Mouse (Mus musculus) kidney, adult 9 months (tissue): ENCODE measurements around the gene Gnb4.

ENCODE experiments used
- DNase-seq: peaks from one replicate; pipeline ENCODE4 v3.0.0; 2022

The Gnb4 gene

DNA sequence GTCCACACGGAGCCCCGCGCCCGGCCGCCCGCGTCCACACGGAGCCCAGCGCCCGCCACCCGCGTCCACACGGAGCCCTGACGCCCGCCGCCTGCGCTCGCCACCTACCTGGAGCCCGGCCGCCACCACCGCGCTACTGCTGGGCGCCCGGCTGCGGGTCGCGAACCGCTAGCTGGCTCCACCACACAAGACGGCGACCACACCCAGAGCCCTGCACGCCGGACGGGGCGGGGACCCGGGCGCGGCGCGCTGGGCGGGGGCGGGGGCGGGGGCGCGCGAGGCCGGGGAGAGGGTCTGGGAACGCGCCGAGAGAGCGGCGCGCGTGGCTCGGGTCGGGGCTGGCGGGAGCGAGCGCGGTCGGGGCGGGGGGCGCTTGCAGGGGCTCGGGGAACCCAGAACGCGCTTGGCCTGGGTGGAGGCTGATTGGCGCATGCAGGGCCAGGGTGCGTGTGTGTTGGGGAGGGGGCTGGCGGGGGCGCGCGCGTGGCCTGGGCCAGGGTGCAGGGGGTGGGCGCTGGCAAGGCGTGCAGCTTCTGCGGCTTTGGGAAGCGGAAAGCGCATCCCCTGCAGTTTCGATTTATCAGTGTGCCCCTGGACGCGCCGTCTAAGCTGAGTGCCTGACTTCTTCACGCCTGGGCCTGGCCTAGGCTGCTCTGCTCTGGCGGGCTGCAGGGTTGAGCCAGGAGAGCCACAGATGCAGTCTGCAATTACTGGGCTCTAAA is at the start of gene Gnb4:
TSS of gene Gnb4 (minus strand) at position 255 of the 722 bp plus-strand sequence.
- peak; percentile 21 for DNase-seq

DNA sequence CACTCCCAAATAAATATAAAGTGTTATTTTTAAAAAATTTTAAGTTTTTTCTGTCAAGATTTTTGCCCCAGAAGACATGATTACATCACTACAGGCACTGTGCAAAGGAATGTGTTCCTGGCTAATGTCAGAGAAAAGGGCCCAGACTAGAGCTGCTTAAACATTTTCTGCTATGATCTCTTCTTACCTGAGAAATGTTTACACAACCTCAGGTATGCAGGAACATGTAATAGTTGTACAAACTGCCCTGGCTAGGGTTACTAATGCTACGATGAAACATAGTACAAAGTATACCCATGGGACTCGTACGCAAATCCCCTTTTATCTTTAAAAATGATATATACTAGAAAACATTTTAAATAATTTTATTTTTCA is 45.2 kb upstream of the Gnb4 start:
- no peak for DNase-seq

DNA sequence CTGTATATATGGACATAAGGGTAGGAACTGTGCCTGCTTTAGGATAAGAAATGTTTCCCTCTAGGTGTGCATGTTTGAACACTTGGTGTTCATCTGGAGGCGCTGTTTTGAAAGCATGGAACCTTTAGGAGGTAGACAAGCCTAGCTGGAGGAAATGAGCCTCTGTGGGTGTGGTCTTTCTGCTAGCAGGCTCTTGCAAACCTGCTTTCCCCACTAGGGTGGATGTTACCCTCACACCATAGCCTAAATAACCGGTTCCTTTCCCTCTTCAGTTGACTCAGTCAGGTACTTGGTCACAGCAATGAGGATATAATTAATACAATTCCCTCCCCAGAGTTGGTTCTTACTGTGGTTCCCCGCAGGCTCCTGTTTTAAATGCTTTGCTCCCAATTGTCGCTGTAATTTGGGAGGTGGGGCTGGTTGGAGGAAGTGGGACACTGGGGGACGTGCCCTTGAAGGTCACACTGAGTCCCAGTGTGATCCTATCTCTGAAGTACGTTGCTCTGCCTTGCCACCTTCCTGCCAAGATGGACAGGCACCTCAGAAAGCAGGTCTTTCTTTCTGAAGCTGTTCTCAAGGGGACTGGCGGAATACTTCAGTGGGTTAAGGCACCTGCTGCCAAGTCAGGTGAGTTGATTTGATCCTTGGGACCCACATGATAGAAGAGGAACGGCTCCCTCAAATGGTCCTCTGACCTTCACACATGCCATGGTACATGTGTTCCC is 44.6 kb upstream of the Gnb4 start:
- no peak for DNase-seq

DNA sequence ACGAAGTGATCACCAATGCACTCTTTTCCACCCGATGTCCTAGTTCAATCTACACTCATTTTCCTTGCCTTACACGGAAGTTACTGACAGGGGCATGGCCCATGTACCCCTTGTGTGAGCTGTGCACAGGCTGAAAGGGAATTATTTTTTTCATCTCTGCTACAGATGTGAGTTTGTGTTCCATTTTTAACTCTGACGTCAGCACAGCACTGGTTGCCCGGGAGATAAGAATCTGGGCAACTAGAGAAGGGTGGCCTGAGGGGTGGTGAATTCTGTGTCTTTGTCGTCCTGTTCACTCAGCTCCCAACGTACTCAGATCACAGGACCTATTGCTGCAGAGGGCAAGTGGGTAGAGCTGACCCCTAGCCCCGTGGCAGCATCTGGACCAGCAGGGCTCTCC is 43.9 kb upstream of the Gnb4 start:
- DNase-seq, result no peak

DNA sequence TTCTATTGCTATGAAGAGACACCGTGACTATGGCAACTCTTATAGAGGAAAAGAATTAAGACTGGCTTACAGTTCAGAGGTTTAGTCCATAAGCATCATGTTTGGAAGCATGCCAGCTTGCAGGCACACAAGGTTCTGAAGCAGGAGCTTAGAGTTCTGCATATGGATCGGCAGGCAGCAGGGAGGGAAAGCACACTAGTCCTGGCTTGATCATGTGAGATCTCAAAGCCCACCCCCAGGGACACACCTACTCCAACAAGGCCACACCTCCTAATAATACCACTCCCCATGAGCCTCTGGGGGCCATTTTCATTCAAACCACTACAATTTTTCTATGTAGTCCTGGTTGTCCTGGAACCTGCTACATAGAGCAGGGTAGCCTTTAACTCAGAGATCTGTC is 43.1 kb upstream of the Gnb4 start:
- no peak for DNase-seq

DNA sequence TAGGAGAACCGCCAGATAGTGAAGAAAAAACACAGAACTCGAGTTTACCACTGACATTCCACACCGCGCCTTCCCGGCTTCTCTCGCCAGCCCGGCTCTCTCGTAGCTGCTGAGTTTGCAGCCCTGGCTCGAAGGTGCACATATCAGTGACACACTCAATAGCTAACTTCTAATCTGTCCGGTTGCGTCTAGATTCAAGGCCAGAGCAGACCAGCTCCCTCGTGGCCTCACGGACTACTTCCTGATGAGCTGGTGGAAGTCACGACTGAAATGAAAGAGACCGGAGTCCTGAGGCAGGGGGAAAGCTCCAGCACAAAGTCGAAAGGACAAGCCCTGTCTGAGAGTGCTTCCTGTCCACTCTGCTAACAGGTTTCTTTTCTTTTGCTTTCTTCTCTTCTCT is 42.4 kb upstream of the Gnb4 start:
- DNase-seq, result no peak

DNA sequence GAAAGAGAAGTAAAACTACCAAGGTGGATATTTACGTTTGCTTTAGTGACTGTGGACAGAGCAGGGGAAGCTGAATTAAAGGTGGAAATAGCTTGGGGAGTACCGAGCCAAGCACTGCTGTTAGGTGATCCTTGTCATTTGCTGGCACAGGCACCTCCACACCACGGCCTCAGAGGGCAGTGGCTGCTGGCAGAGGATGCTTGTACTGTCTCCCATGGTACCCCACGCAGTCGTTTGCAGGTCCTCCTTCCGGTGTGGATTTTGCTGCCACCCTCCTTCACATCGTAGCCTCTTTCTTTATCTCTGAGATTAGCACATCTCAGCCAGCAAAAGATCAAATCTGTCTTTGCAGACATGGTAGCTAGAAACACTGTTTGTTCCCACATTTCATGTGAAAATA is 42.0 kb upstream of the Gnb4 start:
- DNase-seq, result no peak

DNA sequence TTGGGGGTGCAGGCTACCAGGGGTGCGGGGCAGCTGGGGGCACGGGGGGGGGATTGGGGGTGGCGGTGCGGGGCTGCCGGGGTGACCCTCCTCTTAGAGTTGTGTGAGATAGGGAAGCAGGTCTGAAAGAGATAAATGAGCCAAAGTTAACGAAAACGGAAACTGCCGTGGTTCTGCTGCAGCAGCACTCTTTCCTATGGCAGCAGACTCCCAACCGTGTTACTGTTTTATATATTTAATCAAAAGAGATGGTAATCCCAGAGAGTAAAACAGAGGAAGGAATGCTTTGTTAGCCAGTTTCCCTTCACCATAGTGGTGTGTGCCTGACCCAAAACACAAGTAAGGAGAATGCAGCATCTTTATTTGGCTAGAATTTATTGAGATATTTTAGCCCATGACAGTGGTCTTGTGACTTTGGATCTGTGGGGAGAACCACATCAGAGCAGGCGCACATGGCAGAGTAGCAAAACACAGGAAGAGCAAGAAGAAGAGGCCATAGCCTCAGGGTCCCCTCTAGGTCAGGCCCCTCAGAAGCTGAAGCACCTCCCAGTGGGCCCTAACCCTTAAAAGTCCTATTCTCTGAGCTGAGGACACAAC is 40.1 kb upstream of the Gnb4 start:
- DNase-seq, result no peak

DNA sequence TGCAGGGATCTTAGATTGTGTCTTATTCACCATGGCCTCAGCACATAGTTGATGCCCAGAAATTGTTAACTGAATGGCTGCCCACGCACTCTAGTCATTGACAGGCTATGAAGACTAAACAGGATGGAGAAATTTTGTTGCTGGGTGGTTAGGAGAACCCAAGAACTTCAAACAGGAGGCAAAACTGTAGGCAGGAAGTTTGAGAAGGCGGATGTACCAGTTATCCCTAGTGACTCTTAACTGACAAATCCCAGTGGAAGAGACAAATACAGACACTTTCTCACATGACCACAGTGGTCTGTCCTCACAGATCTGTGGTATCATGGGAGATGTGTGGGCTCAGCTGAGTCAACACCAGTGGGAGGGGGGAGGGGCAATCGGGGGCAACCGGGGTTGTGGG is 39.6 kb upstream of the Gnb4 start:
- DNase-seq, result no peak

DNA sequence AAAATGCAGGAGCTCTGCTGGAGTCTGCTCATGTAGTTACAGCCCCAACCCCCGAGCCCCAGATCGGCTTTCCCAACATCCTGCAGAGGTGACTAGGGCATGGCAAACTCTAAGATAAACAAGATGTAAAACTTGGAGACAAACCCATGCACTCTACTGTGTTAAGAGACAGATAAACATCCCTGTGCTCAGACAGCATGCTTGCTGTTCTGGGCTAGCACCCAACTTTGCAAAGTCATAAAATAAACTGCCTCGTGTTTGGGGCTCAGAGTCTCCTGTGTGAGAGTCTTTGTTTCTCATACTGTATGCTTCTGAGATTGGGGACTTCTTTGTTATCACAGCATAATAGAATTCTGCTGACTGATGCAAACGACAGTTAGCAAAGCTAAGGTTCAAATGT is 36.4 kb upstream of the Gnb4 start:
- no peak for DNase-seq

DNA sequence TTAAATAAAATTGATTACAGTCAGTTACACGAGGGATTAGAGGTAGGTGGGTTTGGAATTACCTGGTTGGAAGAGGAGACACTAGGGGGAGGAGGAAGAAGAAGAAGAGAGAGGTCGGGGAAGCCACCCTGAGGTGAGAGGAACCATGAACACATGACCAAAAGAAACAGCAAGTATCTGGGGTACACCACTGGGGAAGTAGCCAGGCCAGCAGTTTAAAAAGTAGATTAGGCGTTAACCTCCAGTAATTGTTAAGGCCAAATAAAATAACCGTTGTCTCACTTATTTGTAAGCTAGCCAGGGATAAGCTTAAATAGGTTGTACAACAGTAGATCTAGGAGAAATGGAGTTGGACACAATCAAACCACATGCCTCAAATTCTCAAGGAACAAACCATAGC is 32.9 kb upstream of the Gnb4 start:
- no peak for DNase-seq

DNA sequence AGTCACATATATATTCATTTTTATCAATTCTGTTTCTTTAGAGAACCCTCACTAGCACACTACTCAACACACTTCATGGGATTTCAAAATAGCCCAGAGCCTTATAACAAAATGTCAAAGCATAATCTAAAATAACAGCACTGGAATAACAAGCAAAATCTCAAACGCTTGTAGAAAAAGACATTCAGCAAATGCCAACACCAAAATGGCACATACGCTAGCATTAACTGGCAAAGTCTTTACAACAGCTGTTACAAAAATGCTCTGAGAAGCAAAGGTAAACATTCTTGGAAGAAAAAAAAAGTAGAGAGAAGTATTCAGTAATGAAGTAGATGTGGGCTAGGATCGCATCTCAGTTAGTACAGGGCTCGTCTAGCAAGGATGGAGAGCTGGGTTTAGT is 30.5 kb upstream of the Gnb4 start:
- DNase-seq, result no peak

DNA sequence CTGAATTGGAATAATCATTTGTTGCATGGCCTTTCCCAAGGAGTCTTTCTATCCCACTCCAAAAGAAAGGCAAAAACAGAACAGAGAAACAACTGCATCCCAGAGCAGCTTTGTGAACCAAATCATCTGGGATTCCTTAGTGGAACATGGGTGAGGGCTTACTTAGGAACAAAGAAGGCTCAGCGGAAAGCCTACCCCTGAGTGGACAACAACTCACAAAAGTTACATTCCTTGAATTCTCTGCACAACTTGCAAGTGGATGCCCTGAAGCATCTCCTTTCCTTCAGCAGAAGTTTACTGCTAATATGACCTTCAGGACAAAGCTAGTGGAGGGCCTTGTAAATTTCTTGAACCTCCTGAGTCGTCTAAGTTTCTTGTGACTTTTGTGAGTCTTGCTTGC is 28.4 kb upstream of the Gnb4 start:
- DNase-seq, result no peak

DNA sequence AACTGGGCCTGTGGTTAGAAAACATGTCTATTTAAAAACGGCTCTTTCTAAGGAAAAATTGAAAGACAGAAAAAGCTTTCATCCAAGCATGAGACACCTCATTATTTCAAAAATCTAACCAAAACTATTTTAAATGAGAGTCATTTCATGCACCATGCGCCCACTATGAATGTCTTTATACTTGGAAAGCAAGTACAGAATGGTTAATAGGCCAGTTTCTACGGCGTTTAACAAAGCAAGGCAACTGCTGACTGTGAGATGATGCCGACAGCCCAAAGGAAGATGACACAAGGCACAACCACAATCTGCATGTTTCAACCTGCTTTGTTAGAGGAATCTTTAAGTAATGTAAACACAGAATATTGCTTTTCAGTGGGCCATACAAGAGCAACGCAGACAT is 25.7 kb upstream of the Gnb4 start:
- no peak for DNase-seq

DNA sequence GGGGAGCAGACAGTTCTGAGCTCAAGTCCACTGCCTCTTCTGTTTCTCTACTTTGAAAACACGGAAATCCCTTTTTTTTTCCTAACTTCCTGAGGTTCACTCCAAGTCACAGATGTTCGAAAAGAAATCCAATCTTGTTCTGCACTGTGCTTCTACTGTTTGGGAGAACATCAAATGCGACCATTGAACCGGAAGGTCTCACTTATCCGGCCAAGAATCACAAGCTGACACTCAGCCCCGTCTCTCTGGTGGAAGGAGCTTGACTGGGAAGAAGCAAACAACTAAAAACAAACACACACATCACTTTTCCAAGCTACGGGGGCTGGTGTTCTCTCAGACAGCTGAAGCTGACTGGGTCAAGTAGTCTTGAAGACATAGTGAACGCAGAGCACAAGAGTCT is 21.9 kb upstream of the Gnb4 start:
- DNase-seq, result peak; percentile 33

DNA sequence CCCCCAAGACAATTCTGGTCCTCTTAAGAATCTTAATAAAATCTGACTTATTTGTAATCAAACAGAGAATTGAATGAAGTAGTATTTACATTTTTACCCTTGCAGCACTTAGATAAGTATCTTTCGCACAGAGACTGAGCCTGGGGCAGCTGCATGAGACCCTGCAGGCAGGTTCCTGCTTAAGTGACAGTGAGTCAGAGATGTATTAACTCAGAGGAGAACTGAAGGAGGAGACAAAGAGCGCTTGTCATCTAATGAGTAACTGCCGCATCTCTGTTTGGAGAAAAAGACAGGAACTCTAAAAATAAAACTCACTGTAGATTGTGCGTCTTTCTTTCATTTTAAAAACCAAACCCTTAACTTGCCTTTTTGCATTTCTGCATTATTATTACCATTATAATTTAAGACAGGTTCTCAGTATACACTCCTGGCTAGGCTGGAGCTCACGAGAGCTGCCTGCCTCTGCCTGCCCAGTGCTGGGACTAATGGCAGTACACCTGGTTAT is 16.4 kb upstream of the Gnb4 start:
- DNase-seq, result no peak

DNA sequence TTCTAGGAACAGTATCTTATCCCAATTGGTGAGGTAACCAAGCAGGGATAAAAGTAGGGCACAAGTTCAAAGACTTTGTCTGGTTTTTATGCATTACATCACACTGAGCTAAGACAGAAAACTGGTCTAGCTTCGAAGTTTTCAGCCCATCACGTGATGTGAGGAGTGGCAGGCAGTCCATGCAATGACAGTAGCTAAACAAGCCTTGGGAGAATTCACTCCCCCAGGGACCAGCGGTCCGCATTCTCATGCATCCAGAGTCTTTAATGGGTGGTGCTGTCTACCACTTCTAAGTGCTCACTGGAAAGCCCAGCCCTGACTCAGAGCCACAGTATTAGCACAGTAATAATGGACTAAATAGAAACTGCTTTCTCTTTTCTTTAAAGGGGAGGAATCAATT is 13.8 kb upstream of the Gnb4 start:
- DNase-seq, result no peak

DNA sequence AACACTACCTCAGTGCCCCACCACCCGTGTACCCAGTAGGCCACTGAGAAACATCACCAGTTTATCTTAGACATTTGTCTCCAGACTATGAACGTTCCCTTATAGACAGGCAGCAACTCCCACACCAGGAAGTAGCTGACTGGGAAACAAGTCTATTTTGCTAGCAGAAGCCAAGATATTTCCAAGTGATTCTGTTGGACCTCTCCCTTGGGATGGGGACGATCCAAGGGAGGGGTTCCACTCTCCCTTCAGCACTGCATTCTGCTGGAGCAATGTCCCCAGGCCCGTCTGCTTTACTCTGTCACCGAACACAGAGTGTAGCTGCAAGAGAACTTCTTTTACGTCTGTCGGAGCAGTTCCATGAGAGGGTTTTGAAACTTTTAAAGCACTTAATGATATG is 11.8 kb upstream of the Gnb4 start:
- DNase-seq, result no peak

DNA sequence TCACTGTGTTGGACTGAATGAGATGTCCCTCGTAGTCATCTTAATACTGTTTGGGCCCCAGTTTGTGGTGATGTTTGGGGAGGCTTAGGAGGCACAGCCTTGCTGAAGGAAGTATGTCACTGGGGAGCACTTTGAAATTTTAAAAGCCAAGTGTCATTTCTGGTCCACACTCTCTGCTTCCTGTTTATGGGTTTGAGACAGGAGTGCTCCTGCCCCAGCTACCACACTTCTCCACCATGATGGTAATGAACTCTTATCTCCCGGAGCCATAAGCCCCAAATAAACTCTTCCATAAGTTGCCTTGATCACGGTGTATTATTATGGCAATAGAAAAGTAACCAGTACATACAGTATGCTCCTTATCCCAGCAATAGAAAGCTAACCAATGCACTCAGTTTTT is 5.7 kb upstream of the Gnb4 start:
- DNase-seq, result no peak

DNA sequence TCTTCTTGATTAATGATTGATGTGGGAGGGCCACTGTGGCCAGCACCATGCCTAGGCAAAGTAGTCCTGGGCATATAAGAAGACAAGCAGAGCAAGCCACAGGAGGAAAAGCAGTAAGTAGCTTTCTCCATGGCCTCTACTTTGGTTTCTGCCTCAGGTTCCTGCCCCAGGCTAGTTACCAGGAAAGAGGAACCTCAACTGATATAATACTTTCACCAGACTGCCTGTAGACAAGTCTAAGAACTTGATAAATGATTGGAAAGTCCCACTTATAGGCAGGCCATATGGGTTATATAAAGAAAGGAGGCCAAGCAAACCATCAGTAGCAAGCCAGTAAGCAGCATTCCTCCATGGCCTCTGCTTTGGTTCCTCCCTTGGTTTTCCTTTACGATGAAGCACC is 5.3 kb upstream of the Gnb4 start:
- DNase-seq, result no peak

DNA sequence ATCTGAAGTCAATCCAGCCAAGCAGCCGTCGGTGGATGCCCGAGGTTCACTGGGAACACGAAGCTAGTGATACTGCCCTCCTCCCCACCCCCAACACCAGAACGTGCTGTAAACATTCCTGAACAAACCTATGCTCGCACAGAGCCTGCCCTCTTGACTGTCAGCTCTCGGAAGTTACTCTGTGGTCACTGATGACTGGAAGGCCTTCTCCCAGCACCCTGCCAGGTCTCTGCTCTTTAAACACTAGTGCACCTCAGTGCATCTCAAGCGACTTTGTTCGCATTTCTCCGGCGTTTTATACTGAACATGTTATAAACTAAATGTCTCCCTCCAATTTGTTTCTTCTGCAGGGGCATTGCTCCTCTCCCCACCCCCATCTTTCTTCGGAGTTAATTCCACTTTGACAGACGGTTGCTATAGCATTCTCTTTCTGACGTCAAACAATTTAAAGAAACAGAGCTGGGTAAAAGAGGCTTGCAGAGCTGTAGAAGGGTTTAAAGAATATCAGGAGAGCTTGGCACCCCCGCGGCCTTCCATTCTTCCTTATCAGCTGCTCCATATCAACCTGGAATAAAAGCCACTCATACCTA is 763 bp upstream of the Gnb4 start:
- no peak for DNase-seq

DNA sequence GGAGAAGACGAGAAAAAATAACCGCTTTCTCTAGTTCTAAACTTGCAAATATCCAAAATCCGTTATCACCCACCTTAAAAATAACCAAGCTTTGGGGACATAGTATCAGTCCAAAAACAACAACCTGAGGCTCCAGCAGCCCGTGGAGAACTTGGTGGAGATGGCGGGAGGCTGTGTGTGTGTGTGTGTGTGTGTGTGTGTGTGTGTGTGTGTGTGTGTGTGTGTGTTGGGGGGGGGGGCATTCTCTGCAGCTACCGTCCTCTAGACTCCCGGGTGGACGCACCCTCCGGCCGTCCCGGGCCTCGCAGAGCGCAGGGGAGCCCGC is 417 bp downstream of the Gnb4 start:
- DNase-seq, result no peak

DNA sequence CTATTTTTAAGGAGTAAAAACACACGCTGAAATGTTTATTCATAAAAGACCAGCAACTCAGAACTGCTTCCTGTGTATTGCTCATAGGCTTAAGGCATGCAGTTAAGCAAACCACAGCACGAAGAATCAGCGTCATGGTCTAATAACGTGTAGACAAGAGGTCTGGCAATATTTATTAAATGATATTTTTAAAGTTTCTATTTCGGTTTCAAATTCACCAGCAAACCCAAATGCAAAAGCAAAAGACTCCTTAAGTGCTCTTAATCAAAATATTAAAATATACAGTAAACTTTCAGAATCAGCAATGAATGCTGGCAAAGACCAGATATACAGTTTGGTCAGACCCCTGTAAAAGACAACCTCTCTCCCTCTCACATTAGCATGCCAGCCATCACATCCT is 1.0 kb downstream of the Gnb4 start:
- no peak for DNase-seq

DNA sequence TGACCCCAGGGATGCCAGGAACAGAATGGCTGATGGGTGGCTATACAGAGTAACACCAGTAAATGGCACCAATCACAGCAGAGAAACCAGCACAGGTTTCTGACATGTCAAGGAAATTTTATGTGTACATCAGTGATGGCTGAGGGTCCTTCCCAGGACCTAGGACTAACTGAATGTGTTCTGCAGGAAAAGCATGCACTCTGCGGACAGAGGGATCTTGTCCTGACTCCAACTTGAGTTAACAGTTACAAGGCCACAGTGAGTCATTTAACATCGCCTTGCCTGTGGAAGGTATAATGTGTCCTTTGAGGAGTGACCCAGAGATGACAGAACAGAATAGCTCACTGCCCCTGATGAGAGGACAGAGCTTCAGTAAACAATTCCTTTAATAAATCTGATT is 1.6 kb downstream of the Gnb4 start:
- DNase-seq, result no peak
